Mouse (Mus musculus) embryonic facial prominence, embryonic 12.5 days (tissue): ENCODE measurements around the gene Car5a. TPM values are rescaled to one million over a fixed set of nuclear protein-coding genes. Genes with fewer than 3 reads are reported as not detected.

Experiments used
- ATAC-seq: fragments of 200-750 bp; cut with Nextera tagmentation; 2 replicates; pipeline ENCODE4 v1.8.0; 2017; ENCODE audit not compliant: insufficient number of reproducible peaks, insufficient read depth, low FRiP score, low TSS enrichment
- H3K27ac ChIP-seq: fragments of 300-500 bp; sonication (generic); 2 replicates; pipeline ENCODE4 v1.5.1; 2016; ENCODE audit warnings: mild to moderate bottlenecking
- H3K27me3 ChIP-seq: fragments of 300-500 bp; sonication (generic); 2 replicates; pipeline ENCODE4 v1.6.1; 2016; ENCODE audit warnings: mild to moderate bottlenecking, moderate library complexity
- H3K36me3 ChIP-seq: fragments of 300-500 bp; sonication (generic); 2 replicates; pipeline ENCODE4 v1.6.1; 2016; ENCODE audit warnings: mild to moderate bottlenecking
- H3K4me1 ChIP-seq: fragments of 300-500 bp; sonication (generic); 2 replicates; pipeline ENCODE4 v1.6.1; 2016
- H3K4me2 ChIP-seq: fragments of 300-500 bp; sonication (generic); replicated peaks from 2 replicates; pipeline ENCODE4 v1.6.1; 2016; ENCODE audit warnings: mild to moderate bottlenecking, moderate library complexity
- H3K4me3 ChIP-seq: fragments of 300-500 bp; sonication (generic); 2 replicates; pipeline ENCODE4 v1.5.1; 2016; ENCODE audit warnings: mild to moderate bottlenecking
- H3K9ac ChIP-seq: fragments of 300-500 bp; sonication (generic); 2 replicates; pipeline ENCODE4 v1.6.1; 2016; ENCODE audit warnings: mild to moderate bottlenecking, moderate library complexity
- H3K9me3 ChIP-seq: fragments of 300-500 bp; sonication (generic); 2 replicates; pipeline ENCODE4 v1.6.1; 2016; ENCODE audit warnings: mild to moderate bottlenecking, moderate library complexity
- WGBS: fragments of 180-500 bp; shearing (Covaris S2); methylation state at CpG from one replicate; pipeline ENCODE4 v1.1.7; 2016; 5-methylcytosine and 5-hydroxymethylcytosine counted together
- polyA plus RNA-seq: library from polyadenylated mRNA; unstranded; fragments of >200 nt; fragmentation: Nextera tagmentation; extraction: Ambion mirVana; gene quantifications from 2 replicates; pipeline ENCODE4 v1.2.1, GENCODE M21; 2016

Gene Car5a
- polyA plus RNA-seq, 1 experiment from 2014 or later, result not detected

GRCm38 (mm10) chr8:121930047-121930446, 14.7 kb downstream of the Car5a start:
- Histone ChIP-seq H3K27ac (no peak overlapping the region), H3K27me3 (no peaks in the 10 kb centered on the region)

GRCm38 (mm10) chr8:121927316-121927715, 17.4 kb downstream of the Car5a start:
- Histone ChIP-seq H3K9me3 (no peaks in the 10 kb centered on the region), H3K27ac (no peak overlapping the region), H3K4me3 (no peak overlapping the region), H3K36me3 (no peaks in the 10 kb centered on the region), H3K4me2 (no peak overlapping the region), H3K27me3 (no peaks in the 10 kb centered on the region), H3K9ac (no peak overlapping the region), H3K4me1 (no peaks in the 10 kb centered on the region)
- 49% methylated on average over 8 of the region's 8 CpGs for WGBS
- no peak for ATAC-seq

More at GRCm38 (mm10) chr8:121930047-121930446, 14.7 kb downstream of the Car5a start:
- no peak for ATAC-seq
- Histone ChIP-seq H3K9me3 (no peaks in the 10 kb centered on the region), H3K36me3 (no peaks in the 10 kb centered on the region), H3K4me2 (no peak overlapping the region), H3K4me1 (peaks cover 8% of the 10 kb centered on the region; the same call in 1 of the 2 replicates), H3K4me3 (no peak overlapping the region), H3K9ac (no peak overlapping the region)
- 77% methylated on average over 4 of the region's 4 CpGs for WGBS

- no peak overlapping the region for H3K4me3 ChIP-seq
- H3K27me3 ChIP-seq, result no peaks in the 10 kb centered on the region
- H3K4me1 ChIP-seq, result peaks cover 5% of the 10 kb centered on the region; the same call in 1 of the 2 replicates
- H3K9me3 ChIP-seq, result no peaks in the 10 kb centered on the region
- no peak for ATAC-seq
- H3K27ac ChIP-seq, result no peak overlapping the region
- H3K36me3 ChIP-seq, result no peaks in the 10 kb centered on the region
- no peak overlapping the region for H3K9ac ChIP-seq
- no peak overlapping the region for H3K4me2 ChIP-seq
- 67% methylated on average over 8 of the region's 8 CpGs for WGBS
Measured at GRCm38 (mm10) chr8:121926266-121926665, 18.4 kb downstream of the Car5a start.

- no peak overlapping the region for H3K27ac ChIP-seq
- H3K36me3 ChIP-seq, result no peaks in the 10 kb centered on the region
- ATAC-seq, result no peak
- no peak overlapping the region for H3K4me2 ChIP-seq
- WGBS, result 30% methylated on average over 10 of the region's 10 CpGs
- H3K9me3 ChIP-seq, result no peaks in the 10 kb centered on the region
- no peak overlapping the region for H3K4me3 ChIP-seq
- peaks cover 5% of the 10 kb centered on the region; the same call in 1 of the 2 replicates for H3K4me1 ChIP-seq
- H3K27me3 ChIP-seq, result no peaks in the 10 kb centered on the region
- H3K9ac ChIP-seq, result no peak overlapping the region
Measured at GRCm38 (mm10) chr8:121925624-121926023, 19.1 kb downstream of the Car5a start.

GRCm38 (mm10) chr8:121924681-121925080, 20.0 kb downstream of the Car5a start:
- no peak overlapping the region for H3K4me3 ChIP-seq
- H3K4me2 ChIP-seq, result no peak overlapping the region
- no peaks in the 10 kb centered on the region for H3K9me3 ChIP-seq
- H3K36me3 ChIP-seq, result no peaks in the 10 kb centered on the region
- no peak for ATAC-seq
- no peaks in the 10 kb centered on the region for H3K27me3 ChIP-seq
- no peak overlapping the region for H3K27ac ChIP-seq
- WGBS, result 77% methylated on average over 5 of the region's 5 CpGs
- no peak overlapping the region for H3K9ac ChIP-seq
- H3K4me1 ChIP-seq, result peaks cover 8% of the 10 kb centered on the region; the same call in 1 of the 2 replicates

GRCm38 (mm10) chr8:121922101-121922500, 22.6 kb downstream of the Car5a start:
- ATAC-seq, result no peak
- Histone ChIP-seq H3K4me1 (peaks cover 10% of the 10 kb centered on the region; the same call in 1 of the 2 replicates), H3K27me3 (no peaks in the 10 kb centered on the region), H3K36me3 (no peaks in the 10 kb centered on the region), H3K4me3 (no peak overlapping the region), H3K4me2 (no peak overlapping the region), H3K9me3 (no peaks in the 10 kb centered on the region), H3K9ac (no peak overlapping the region), H3K27ac (no peak overlapping the region)
- 56% methylated on average over 8 of the region's 8 CpGs for WGBS

GRCm38 (mm10) chr8:121921582-121921981, 23.1 kb downstream of the Car5a start:
- no peaks in the 10 kb centered on the region for H3K27me3 ChIP-seq
- no peak overlapping the region for H3K27ac ChIP-seq
- H3K4me2 ChIP-seq, result no peak overlapping the region
- WGBS, result 79% methylated on average over 8 of the region's 8 CpGs
- ATAC-seq, result no peak
- no peaks in the 10 kb centered on the region for H3K9me3 ChIP-seq
- H3K36me3 ChIP-seq, result no peaks in the 10 kb centered on the region
- no peak overlapping the region for H3K4me3 ChIP-seq
- H3K4me1 ChIP-seq, result peaks cover 10% of the 10 kb centered on the region; the same call in 1 of the 2 replicates
- no peak overlapping the region for H3K9ac ChIP-seq

GRCm38 (mm10) chr8:121919731-121920130, 25.0 kb downstream of the Car5a start:
- Histone ChIP-seq H3K4me2 (no peak overlapping the region), H3K27me3 (no peaks in the 10 kb centered on the region), H3K36me3 (no peaks in the 10 kb centered on the region), H3K9ac (no peak overlapping the region), H3K4me1 (peaks cover 10% of the 10 kb centered on the region; the same call in 1 of the 2 replicates), H3K4me3 (no peak overlapping the region), H3K27ac (no peak overlapping the region), H3K9me3 (no peaks in the 10 kb centered on the region)
- WGBS, result 38% methylated on average over 3 of the region's 3 CpGs
- 0 out of 2 replicates have a peak, but pooled peaks have one; percentile 49 for ATAC-seq

GRCm38 (mm10) chr8:121919158-121919557, 25.5 kb downstream of the Car5a start:
- Histone ChIP-seq H3K27ac (no peak overlapping the region), H3K4me2 (no peak overlapping the region), H3K4me1 (peaks cover 10% of the 10 kb centered on the region; the same call in 1 of the 2 replicates), H3K4me3 (no peak overlapping the region), H3K9me3 (no peaks in the 10 kb centered on the region), H3K36me3 (no peaks in the 10 kb centered on the region), H3K27me3 (no peaks in the 10 kb centered on the region), H3K9ac (no peak overlapping the region)
- no peak for ATAC-seq
- 76% methylated on average over 4 of the region's 4 CpGs for WGBS

GRCm38 (mm10) chr8:121913378-121913777, 31.3 kb downstream of the Car5a start:
- Histone ChIP-seq H3K4me3 (no peak overlapping the region), H3K4me2 (no peak overlapping the region), H3K36me3 (no peaks in the 10 kb centered on the region), H3K4me1 (peaks cover 1% of the 10 kb centered on the region; the same call in 1 of the 2 replicates), H3K9me3 (no peaks in the 10 kb centered on the region), H3K27me3 (no peaks in the 10 kb centered on the region), H3K9ac (no peak overlapping the region), H3K27ac (no peak overlapping the region)
- ATAC-seq, result no peak
- 85% methylated on average over 8 of the region's 8 CpGs for WGBS

- no peaks in the 10 kb centered on the region for H3K9me3 ChIP-seq
- H3K4me2 ChIP-seq, result no peak overlapping the region
- no peak overlapping the region for H3K27ac ChIP-seq
- no peak for ATAC-seq
- no peaks in the 10 kb centered on the region for H3K27me3 ChIP-seq
- H3K4me3 ChIP-seq, result no peak overlapping the region
- no peak overlapping the region for H3K9ac ChIP-seq
- WGBS, result 72% methylated on average over 3 of the region's 3 CpGs
- H3K4me1 ChIP-seq, result peaks cover 7% of the 10 kb centered on the region
- H3K36me3 ChIP-seq, result no peaks in the 10 kb centered on the region
Measured at GRCm38 (mm10) chr8:121912831-121913230, 31.9 kb downstream of the Car5a start.

- H3K27ac ChIP-seq, result no peak overlapping the region
- no peak for ATAC-seq
- WGBS, result 75% methylated on average over 7 of the region's 7 CpGs
- H3K36me3 ChIP-seq, result no peaks in the 10 kb centered on the region
- H3K4me3 ChIP-seq, result no peak overlapping the region
- H3K9ac ChIP-seq, result no peak overlapping the region
- no peaks in the 10 kb centered on the region for H3K27me3 ChIP-seq
- no peak overlapping the region for H3K4me2 ChIP-seq
- peaks cover 9% of the 10 kb centered on the region for H3K4me1 ChIP-seq
- no peaks in the 10 kb centered on the region for H3K9me3 ChIP-seq
Measured at GRCm38 (mm10) chr8:121911987-121912386, 32.7 kb downstream of the Car5a start.
